Mouse (Mus musculus): ENCODE data around the gene Hjurp.

Hjurp gene

DNA sequence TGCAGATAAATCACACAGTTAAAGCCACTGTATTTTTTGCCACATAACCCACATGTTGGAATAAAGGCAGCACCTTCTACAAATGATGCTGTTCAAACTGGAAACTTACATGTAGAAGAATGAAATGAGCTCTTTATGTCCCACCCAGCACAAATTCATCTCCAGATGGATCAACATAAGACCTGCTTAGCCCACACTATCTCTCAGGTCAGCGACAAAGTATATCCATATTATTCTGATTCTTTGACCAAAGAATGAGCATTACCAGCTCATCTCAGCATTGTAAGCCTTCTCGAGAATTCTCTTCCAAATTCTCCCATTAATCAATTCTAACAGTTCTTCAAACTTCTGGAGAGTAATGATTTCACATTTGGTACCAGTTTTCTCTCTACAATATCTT lies 55.2 kb downstream of the Hjurp start:
- no peak for DNase-seq

DNA sequence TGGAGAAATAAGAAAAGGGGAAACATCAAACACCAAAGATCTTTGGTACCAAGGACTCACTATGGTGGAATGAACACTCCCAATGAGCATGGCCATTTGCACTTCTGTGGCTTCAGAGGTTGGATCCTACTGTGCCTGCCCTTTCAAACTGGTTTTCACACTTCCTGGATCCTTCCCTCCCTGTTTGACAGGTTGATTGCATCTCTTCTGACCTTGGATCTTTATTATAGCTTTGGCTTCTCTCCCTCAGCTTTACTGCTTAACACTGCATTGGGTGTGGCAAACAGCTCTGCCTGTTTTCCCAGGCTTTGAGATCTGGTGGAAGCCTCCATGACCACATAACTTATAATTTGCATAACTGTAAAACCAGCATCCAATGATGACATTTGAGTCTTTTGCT lies 57.1 kb downstream of the Hjurp start:
- no peak for DNase-seq

DNA sequence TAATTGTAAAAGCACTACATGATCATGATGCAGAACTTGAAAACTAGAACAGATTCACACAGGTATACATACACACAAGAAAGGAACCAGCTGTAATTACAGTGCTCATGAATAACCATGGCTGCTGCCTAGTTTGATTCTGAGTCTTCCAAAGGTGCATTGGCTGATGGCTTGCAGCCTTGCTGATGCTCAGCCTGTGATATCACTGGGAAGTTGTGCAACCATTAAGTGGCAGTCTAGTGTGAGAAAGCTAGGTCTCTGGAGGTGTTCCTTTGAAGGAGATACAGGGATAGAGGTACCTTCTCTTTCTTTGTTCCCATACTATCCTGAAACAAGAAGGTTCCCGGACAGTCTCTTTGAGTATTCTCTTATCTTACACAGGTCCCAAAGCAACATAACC lies 58.4 kb downstream of the Hjurp start:
- no peak for DNase-seq

DNA sequence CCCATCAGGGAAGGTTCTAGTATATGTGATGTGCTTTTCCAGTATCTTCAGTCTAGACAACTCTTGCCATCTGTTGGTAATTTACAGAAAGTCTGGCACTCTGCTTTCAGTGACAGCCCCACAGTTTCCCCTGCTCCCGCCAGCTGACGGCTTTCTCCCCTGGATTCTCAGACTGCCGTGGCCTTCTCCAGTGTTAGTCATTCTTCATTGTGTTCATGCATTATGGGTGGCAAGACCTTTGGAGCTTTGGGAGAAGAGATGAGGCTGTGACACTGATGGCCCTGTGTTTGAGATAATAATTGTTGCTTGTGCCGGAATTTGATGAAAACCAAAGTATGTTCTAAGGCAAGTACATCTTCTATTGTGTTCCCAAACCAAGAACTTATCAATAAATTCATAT lies 58.8 kb downstream of the Hjurp start:
- DNase-seq: no peak

DNA sequence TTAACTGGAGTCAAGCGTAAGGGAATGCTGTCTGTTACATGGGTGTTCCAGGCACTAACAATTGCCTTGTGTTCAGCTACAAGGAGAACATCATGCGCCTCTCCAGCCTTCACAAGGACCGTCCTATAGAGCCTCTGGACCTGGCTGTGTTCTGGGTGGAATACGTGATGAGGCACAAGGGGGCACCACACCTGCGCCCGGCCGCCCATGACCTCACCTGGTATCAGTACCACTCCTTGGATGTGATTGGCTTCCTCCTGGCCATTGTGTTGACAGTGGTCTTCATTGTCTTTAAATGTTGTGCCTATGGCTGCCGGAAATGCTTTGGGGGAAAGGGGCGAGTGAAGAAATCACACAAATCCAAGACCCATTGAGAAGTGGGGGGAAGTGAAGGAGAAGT lies 59.4 kb downstream of the Hjurp start:
- no peak for DNase-seq

DNA sequence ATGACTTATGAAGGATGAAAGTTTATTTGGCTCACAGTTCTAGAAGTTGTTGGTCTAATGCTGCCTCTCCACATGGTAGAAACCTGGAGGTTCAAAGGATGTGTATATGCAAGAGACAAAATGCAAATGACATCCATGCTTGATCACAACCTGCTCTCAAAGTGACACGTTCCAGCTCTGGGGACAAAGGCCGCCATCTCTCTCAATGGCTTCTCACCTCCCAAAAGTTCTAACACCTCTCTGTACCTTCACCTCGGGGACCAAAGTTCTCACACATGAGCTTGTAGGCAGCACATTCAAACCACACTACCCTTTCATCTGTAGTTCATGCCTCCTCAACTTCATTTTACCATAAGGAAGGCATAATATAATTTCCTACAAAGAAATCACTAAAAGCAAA lies 59.9 kb downstream of the Hjurp start:
- no peak for DNase-seq

DNA sequence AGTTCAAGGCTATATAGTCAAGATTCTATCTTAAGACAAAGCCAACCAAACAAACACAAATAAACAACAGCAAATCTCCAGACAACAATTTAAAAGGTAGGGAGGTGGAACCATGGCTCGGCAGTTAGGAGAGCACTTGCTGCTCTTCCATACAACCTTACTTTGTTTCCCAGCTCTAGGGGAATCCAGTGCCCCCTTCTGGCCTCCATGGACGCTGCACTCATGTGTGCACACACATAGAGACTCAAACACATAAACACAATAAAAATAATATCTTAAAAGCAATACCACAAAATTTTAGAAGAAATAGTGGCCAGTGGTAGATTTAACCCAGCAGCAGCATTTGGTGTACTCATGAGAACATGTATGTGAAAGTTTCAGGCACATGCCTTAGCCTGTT lies 60.3 kb downstream of the Hjurp start:
- no peak for DNase-seq

DNA sequence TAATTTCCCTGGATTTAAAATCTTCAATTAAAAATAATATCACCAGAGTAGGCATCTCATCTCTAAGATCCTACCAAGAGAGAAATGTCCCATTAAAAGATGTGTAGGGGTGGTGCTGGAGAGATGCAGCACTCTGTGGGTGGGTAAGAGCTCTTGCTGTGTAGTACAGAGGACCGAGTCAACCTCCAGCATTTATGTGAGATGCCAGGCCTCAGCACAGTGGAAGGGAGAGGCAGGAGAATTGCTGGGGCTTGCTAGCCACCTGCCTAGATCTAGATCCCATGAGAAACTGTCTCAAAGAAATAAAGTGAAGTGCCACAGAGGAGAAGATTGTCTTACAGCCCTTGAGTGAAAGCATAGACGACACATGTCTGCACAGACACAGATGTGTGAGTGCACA lies 60.9 kb downstream of the Hjurp start:
- no peak for DNase-seq

DNA sequence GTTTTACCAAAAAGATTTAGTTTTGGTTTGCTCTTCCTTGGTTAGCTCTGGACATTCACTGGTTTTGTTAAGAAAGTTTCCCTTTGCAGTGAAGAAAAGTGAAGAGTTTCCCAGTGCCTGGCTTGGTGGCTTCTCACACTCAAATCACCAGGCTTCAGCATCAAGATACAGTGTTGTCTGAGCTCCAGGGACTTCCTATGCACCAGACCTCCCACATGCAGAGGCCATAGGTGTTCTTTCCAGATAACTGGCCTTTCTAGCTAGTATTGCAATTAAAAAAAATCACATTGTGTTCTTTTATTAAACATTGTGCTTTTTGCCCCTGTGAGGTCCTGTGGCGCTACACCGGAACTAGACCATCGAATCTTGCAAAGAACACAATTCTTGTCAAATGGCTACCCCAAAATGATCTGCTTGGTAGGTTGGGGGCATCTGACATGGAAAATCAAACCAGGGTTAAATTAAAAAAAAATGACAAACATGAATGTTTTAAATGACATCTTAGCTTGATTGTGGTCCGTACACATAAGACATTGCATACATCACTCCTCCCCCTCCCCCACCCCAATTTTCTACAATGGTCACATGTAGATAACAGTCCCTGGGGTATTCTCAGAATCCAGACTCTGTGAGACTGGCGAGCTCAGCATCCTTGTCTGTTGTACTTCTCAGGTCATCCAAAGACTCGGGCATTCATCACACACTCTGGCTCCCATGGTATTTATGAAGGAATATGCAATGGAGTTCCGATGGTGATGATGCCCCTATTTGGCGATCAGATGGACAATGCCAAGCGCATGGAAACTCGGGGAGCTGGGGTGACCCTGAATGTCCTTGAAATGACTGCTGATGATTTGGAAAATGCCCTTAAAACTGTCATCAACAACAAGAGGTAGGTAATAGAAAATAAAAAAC lies 61.7 kb downstream of the Hjurp start:
- no peak for DNase-seq

DNA sequence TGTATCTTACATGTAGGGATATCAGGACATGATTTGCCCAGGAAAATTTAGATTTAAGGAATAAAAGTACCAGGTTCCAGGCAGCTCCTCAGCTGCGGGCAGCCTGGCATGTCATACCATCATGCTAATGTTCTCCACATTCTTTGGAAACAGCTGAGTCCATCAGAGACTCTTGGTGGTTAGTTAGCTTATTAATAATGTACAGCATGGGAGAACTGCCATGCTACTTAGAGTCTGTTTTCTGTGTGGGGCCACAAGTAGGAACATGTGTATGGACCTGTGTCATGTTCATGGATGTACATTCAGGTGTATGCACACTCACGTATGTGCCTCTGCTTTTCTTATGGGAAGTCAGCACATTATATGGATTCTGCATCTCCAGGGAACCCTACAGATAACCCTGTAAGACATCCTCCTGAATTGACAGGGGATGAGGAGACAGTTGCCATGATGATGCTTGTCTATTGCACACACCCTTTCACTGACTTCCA lies 62.9 kb downstream of the Hjurp start:
- DNase-seq: no peak

DNA sequence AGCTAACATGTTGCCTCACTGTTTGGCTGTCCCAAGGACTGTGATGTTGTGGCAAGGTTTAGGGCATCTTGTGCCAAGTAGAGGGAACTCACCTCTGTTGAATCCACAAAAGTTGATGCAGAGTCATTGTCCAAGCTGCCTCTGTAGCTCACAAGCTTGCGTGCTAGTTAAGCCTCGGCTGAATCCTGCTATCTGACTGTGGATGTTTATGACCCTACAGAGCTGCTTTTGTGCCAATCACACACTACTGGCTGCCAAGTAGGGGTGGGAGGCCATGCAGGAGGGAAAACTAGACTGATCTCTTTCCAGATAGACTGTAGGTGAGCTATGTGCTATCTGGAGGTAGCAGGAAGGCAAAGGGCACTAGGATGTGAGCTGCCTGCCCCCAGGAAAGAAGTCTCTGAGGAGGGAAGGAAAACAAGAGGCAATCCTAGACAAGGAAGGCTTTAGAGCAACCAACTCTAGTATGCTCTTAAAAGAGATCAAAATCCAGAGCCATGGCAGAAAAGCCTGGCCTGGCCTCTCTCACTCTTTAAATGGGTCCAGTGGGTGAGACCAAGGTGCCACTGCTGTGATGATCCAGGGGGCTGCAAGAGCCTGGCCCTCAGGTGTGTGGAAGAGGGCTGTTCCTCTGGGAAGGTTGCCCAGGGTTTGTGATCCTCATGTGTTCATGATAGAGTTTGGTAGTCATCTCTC lies 63.5 kb downstream of the Hjurp start:
- DNase-seq: no peak

DNA sequence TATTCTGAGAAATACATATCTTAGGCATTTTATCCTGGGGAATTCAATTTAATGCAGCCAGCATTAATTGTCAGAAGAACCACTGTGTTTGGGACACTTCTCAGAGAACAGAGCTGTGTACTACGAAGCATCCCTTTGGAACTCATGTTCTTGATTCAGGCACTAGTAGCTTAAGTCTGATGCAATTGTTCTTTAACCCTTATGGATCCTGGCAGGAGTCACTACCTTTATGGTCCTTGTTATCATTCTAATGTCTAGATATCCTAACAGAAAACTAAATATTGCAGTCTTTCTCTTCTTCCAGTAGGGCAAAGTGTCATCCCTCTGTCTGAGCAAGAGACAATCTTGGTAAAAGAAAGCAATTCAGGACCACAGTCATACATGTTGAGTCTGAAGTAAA lies 64.4 kb downstream of the Hjurp start:
- no peak for DNase-seq

Measured in kidney, postnatal 36 days (tissue).